Mouse (Mus musculus) frontal cortex, adult (tissue): ENCODE results near the gene Hist1h2ab.
A peak's percentile ranks its signal among the peaks of the same experiment; 100 is the strongest.
"Not testable (repeated sequence)": the region's sequence is repeated elsewhere in the genome, so short reads cannot be mapped to it uniquely, and the experiment has no call there.

Experiments
- ATAC-seq: cut with Nextera tagmentation; 2 replicates; pipeline ENCODE4 v1.9.2; 2017; ENCODE audit warnings: mild to moderate bottlenecking, moderate library complexity, mixed read lengths; ENCODE audit not compliant: low TSS enrichment

Hist1h2ab gene

DNA sequence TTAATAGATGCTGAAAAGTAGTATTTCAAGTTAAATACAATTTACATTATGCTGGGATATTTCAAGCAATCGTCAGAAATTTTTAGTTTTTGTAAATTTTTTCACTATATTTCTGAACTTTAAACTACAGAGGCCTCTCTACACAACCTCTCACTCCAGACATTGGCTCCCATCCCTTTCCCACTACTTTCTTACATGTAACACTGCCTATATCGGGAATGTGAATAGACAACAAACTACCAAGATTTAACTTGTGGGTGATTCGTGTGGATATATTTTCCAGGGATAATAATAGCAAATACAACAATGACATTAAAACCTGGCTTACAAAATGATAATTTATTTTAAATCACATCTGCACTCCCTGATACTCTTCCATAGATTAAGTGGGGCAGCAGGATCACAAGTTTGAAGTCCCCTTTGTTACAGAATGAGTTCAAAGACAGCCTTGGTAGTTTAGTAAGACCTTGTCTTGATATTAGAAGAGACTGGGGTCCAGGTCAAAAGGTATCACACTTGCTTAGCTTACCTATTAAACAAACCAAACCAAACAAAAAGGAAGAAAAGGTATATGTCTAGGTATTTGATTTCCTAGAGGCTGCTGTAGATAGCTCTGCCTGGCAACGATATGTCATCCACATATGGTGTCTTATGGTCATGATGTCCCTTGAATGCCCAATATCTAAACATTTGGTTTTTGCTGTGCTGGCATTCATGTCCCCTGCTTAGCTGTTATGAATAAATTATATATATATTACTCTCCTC is 2.6 kb downstream of the Hist1h2ab start:
- no peak for ATAC-seq

DNA sequence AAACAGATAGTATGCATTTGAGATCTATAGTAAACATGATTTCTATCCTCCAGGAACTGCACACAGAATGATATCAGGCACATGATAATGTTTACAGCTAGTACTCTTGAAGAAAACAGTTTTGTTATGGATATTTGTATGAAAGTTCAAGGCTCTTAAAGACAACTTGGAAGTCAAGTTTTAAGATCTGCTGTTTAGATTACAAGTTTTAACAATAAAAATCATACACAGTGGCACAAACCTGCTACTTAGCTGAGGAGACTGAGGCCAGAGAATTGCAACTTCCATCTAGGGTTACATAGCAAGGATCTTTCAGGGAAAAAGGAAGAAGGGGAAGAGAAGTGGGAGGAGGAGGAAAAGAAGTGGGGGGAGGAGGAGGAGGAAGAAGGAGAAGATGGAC is 4.1 kb downstream of the Hist1h2ab start:
- no peak for ATAC-seq

DNA sequence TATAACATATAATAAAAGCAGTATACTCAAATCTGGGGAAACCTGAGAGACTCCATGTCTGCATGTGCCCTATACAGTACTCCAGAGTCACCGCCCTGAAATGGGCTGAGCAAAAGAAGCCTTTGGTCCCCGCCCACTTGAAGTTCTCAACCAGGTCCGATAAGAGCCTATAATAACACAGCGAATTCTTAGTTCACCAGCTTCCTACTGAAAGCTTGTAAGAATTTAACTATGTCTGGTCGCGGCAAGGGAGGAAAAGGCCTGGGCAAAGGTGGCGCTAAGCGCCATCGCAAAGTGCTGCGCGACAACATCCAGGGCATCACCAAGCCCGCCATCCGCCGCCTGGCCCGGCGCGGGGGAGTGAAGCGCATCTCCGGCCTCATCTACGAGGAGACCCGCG is 5.9 kb downstream of the Hist1h2ab start, which contains the start of gene Hist1h4b:
Gene Hist1h4b, plus strand, starts transcription at position 224 of the 400 bp plus-strand sequence.
- ATAC-seq, result peak; percentile 73

DNA sequence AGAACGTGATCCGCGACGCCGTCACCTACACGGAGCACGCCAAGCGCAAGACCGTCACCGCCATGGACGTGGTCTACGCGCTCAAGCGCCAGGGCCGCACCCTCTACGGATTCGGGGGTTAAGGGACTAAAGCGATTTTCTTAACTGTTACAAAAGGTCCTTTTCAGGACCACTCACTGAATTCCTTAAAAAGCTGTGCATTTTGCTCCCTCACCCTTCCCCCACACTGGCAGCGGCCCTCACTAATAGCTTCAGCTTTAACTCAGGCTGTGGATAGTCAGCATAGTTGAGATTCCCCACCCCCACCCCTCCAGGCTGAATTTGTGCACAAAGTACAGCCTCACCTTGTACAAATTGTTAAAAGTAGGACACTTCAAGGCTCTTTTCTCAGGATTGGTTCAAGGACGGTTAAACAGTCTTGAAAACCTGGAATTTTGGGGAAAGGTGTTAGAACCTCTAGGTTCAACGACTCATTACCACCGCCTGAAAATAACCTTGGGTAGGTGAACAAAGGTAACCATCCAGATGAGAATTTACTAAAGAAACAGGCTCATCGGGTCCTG is 6.4 kb downstream of the Hist1h2ab start:
- no peak for ATAC-seq

DNA sequence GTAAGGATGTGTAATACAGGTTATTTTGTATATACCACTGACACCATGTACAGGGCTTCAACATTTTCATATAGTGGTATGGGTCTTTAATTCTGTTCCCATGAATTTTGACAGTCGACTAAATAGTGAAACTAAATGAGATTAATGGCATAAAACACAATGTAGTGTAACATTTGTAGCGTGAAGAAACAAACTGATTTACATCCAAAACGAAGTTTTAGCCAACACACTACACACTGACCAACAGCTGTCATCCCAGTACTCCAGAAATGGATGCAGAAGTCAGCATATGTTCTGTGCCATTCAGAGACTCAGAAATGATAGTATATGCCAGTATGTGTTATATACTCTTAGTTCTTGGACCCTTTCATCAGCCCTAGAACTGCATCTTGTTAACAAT is 7.0 kb downstream of the Hist1h2ab start:
- ATAC-seq, result no peak

DNA sequence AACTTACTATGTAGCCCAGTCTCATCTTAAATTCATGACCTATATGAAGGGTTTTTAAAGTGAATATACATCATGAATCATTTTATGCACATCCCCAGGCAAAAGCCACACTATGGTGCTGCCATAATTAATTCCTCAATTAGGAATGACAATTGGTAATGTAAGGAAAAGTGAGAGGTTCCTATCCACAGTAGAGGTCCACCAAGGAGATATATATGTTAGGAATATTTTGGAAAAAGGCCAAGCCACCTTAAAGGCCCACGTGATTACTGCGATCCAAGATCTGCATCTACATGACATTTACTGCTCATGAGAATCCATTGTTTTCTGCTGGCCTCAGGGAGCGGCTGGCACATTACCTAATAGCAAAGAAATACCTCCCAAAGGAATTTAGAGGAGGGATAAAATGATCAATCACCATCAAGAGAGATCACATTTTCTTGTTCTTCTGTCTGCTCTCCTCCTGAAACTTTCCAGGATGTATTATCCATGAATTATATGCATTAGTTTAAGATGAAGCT is 8.4 kb downstream of the Hist1h2ab start:
- no peak for ATAC-seq

DNA sequence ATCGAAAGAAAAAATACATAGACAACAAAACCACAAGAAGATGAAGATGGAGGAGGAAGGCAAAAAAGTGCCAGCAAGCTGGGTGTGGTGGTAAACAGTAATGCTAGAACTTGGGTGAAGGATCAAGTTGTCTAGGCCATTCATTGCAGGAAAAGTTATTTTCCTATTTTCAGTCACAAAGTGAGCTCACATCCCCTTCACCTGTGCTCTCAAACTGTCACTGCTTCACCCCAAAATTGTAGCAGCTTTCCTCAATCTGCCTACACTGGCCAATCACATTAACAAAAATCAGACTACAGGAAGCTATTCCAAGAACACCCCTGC is 9.0 kb downstream of the Hist1h2ab start:
- no peak for ATAC-seq

DNA sequence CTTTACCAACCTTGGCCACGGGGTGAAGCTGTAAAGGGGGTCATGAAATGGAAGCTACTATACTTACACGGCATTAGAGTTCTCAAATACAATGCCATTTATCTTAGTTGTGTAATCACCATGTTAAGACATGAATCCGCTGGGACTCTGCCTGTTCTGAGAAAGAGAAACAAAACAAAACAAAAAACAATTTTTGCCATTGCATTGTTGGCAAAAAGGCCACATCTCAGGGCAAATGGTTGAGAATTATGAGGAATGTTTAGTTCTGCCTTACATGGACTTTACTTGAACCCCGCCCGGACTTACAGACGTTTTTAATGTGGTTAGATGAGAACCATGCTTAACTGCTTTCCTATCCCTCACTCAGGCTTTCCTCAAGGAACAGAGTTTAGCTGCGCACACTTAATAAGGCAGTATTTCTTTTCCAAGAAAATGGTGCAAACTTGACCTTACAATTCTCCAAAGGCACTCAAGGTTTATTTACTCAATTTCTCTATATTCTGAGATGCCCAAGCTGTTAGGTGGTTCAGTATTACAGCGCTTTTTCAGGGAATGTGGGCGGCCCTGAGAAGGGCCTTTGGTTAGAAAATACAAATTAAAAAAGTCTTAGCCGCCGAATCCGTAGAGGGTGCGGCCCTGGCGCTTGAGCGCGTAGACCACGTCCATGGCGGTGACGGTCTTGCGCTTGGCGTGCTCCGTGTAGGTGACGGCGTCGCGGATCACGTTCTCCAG is 9.5 kb downstream of the Hist1h2ab start:
- ATAC-seq, result no peak

DNA sequence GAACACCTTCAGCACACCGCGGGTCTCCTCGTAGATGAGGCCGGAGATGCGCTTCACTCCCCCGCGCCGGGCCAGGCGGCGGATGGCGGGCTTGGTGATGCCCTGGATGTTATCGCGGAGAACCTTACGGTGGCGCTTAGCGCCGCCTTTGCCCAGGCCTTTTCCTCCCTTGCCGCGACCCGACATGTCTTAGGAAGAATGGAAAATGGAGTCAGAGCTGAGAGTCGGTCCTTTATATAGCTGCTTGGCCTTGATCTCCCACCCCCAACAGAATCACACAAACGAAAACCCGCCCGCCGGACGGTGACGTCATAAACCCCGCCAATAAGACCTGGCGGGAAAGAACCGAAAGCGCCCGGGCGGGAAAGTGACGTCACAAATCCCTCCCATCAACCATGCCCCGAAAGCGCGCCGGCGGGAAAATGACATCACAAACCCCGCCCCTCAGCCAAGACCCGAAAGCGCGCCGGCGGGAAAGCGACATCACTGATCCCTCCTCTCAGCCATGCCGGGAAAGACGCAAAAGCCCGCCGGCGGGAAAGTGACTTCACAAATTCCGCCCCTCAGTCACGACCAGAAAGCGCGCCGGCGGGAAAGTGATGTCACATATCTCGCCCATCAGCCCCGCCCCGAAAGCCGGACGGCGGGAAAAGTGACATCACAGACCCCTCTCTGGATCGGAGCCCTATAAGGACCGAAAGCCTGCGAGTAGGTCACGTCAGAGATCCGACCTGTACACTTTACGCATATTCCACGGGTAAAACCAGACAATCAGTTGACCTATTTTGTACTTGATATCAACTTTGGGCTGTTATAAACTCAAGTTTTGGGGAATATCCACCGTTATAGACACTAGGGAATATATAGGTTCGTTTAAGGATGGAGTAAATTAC is 10.3 kb downstream of the Hist1h2ab start, which contains the start of gene Hist1h4a:
Gene Hist1h4a, minus strand, starts transcription at position 259 of the 893 bp plus-strand sequence.
- peak; percentile 53 for ATAC-seq

DNA sequence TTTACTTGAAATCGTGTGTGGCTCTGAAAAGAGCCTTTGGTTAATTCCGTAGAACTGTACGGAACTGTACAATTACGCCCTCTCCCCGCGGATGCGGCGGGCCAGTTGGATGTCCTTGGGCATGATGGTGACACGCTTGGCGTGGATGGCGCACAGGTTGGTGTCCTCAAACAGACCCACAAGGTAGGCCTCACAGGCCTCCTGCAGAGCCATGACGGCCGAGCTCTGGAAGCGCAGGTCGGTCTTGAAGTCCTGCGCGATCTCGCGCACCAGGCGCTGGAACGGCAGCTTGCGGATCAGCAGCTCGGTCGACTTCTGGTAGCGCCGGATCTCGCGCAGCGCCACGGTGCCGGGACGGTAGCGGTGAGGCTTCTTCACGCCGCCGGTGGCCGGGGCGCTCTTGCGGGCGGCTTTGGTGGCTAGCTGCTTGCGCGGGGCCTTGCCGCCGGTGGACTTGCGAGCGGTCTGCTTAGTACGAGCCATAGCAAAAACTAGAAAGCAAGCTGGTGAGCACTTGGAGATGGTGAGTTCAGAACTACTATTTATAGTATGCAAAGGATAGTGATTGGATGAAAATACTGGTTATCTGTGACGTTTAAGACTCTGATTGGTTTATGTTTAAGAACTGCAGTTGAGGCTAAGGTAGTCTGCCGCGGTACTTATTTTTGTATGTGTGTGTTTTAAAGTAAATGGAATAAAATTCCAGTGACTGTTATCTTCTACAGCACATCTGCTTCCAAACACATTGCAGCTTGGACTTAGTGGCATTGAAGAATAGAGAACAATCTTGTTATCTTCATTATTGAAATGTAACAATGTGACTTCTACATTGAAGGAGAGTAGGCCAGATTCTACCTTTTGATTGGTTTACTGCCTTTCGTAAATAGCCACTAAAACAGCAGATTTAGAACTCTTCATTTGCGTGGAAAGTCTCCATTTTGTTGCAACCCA is 11.2 kb downstream of the Hist1h2ab start, which contains the start of gene Hist1h3a:
Gene Hist1h3a, minus strand, starts transcription at position 516 of the 951 bp plus-strand sequence.
- peak; percentile 73 for ATAC-seq

DNA sequence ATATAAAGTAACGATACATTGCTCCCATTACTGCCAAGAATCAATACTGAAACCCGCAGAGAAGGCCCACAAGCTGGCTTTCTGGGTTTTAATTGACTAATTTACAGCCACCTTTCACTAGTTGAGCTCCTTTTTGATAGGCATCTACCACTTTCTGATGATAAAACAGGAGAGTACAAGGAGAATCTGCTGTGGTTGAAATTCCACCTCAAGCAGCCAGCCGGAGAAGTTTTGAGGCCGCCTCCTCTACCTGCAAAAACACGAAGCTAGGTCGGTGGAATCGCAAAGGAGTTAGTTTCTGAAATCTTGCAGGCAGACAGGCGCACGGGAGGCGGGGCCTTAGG is 12.3 kb downstream of the Hist1h2ab start:
- no peak for ATAC-seq

DNA sequence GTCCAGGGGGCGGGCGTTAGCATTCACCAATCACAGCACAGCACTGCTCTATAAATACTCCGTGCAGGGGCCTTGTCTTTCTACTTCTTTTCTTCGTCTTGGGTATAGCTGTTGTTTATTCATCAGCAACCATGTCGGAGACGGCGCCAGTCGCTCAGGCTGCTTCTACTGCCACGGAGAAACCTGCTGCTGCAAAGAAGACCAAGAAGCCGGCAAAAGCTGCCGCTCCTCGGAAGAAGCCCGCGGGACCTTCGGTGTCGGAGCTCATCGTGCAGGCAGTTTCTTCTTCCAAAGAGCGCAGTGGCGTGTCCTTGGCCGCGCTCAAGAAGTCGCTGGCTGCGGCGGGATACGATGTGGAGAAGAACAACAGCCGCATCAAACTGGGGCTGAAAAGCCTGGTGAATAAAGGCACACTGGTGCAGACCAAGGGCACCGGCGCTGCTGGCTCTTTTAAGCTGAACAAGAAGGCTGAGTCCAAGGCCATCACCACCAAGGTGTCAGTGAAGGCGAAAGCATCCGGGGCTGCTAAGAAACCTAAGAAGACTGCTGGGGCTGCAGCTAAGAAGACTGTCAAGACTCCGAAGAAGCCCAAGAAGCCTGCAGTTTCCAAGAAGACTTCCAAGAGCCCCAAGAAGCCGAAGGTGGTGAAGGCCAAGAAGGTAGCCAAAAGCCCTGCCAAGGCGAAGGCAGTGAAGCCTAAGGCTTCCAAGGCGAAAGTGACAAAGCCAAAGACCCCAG is 12.8 kb downstream of the Hist1h2ab start, which contains the start of gene Hist1h1a:
Gene Hist1h1a, plus strand, starts transcription at position 81 of the 738 bp plus-strand sequence.
- peak; percentile 71 for ATAC-seq

DNA sequence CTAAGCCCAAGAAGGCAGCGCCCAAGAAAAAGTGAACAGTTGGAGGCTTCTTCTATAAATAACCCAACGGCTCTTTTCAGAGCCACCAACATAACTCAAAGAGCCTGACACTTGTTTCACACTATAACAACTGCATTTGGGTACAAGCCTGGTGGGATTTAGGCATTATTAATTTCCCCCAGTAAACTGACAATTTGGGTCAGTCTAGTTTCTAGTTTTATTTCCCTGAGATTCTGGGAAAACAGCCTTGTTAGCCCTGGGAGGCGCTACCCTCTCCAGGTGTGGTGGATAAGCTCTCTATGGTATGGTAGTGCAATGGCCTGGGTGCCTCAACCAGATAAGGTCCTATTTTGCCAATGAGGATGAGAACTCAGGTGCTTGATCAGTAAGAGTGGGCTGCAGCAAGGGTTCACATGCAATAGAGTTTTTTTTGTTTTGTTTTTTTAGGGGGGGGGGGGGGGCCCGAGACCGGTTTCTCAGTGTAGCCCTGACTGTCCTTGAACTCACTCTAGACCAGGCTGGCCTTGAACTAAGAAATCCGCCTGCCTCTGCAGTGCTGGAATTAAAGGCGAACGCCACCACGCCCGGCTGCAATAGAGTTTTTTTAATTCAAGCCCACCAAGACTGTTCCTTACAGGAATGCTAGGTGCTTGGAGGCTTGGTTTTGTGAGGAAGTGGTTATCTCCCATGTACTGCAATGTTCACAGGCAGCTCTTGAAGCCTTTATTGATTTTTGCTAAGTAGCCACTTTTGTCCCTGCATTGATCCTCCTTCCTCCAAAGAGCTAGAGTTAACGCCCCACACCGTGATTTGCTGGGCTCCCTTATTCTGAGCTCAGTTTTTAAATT is 13.6 kb downstream of the Hist1h2ab start:
- ATAC-seq, result no peak

DNA sequence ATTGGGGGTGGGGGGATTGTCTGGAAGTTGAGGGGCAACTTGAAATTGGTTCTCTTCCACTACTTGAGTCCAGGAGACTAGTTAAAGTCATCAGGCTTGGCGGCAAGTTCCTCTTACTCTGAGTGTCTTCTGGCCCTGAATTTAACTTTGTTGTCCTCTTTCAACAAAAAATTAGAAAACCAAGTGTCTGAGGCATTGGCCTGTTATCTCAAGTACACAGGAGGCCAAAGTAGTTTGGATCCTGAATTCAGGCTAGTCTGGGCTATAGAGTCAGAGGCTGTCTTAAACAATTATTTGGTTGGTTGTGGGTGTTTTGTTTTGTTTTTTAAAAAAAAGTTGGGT is 14.2 kb downstream of the Hist1h2ab start:
- ATAC-seq, result no peak

DNA sequence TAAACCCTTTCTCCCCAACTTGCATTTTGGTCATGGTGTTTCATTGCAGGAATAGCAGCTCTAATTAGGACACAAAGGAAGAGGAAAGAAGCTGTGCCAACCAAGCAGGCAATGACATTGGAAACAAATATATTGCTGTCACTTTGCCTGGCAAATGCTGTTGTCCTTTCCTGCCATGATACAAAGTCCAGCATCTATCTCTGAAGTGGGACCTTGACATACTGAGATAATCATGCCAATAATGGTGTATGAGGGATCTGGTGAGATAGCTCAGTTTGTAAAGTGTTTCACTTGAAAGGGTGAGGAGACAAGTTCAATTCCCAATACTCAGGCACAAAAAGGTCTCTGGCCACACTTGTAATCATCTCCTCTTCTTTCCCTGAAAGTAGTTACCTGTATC is 15.8 kb downstream of the Hist1h2ab start:
- ATAC-seq, result no peak

DNA sequence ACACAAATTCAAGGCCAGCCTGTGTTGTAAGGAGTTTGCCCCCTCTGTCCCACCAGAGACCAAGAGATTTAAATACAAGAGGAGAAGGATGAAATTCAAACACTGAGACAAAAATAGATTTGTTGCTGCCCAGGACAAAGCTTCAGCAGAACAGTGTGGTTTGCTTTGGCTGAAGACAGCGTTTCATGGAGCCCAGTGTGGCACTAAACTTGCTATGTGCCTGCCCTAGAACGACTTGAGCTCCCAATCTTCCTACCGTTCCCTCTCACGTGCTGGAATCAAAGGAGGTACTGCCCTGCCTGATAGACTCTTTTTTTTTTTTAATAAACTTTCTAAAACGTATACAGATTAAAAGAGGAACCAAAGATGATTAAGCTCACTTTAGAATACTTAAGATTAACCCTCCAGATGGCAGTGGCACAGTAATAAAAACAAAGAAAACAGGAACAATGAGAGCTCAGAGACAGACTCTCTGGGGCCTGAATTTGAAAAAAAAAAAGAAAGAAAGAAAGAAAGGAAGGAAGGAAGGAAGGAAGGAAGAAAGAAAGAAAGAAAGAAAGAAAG is 18.0 kb downstream of the Hist1h2ab start:
- no peak for ATAC-seq

DNA sequence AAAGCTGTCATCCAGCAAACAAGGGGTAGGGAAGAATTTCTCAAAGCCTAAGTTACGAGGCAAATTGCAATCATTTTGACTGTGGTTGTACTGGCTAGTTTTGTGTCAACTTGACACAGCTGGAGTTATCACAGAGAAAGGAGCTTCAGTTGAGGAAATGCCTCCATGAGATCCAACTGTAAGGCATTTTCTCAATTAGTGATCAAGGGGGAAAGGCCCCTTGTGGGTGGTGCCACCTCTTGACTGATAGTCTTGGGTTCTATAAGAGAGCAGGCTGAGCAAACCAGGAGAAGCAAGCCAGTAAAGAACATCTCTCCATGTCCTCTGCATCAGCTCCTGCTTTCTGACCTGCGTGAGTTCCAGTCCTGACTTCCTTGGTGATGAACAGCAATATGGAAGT is 18.7 kb downstream of the Hist1h2ab start, which contains the start of gene Trim38:
Gene Trim38, plus strand, starts transcription at position 301 of the 400 bp plus-strand sequence.
- not testable (repeated sequence) for ATAC-seq

DNA sequence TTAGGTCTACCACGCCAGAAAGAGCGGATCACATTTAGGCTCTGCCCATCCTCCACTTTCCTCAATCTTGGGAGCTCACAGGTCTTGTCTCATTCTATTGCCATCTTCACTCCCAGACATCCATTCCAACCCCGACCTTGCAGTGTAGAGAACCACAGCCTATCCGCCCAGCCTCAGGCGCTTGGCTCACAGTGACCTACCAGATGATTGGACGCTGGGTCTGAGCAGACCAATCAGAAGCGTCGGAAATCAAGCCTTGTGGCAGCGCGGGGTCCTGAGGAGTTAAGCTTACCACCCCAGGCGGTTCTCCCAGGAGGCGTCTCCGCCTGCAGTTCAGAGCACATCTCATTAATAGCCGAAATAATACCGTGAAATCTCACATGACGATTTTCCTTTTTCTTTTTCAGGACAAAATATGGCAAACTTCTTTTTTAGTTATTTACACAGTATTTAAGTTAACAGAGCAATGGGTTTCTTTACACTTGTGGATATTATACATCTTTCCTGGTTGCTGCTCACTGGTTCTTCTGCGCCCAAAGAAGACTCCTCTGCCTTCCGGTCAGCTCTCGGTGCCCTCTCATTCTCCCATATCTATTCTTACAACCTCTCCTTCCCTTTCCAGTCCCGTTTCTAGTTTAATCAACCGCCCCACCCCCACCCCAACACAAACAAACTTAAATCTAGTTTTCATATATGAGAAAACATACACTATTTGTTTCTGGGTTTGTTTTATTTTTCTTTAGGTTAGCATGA is 21.8 kb downstream of the Hist1h2ab start:
- ATAC-seq, result peak; percentile 91
